Mouse (Mus musculus) bone marrow macrophage, adult 2 months (primary cell): ENCODE measurements around the gene Fcrla.

Source experiments
- CTCF ChIP-seq: IDR thresholded peaks from 2 replicates; pipeline ENCODE4 v1.5.1; 2012; ENCODE audit warnings: low read depth, mild to moderate bottlenecking, low read length, moderate library complexity
- POLR2A ChIP-seq: IDR thresholded peaks from 2 replicates; pipeline ENCODE4 v1.6.1; 2012; ENCODE audit warnings: mild to moderate bottlenecking, low read depth, low read length, borderline replicate concordance

GRCm38 (mm10) chr1:170950772-170951171, 23.4 kb upstream of the Fcrla start:
- TF ChIP-seq POLR2A (no peak), CTCF (no peak)
